Mouse (Mus musculus): ENCODE results near the gene Cyp51. TPM values are rescaled to one million over a fixed set of nuclear protein-coding genes. Genes with fewer than 3 reads are reported as not detected.

The Cyp51 gene
- polyA plus RNA-seq, 1 experiment from 2014 or later: 30.6 TPM

- H3K27me3 ChIP-seq (ENCODE audit: control insufficient read depth, insufficient read depth, low read length): no peaks in the 10 kb centered on the region
- no peaks in the 10 kb centered on the region for H3K9me3 ChIP-seq (ENCODE audit: control insufficient read depth, low read length)
- H3K27ac ChIP-seq (replicated peaks in 1 of 2; ENCODE audit: control insufficient read depth in 1 of 2, insufficient read depth in 1 of 2, low read depth in 2 of 2, low read length in 2 of 2): no peak overlapping the region
- no peak overlapping the region for H3K9ac ChIP-seq (ENCODE audit: low read length)
- no peak overlapping the region for H3K4me3 ChIP-seq (ENCODE audit: control insufficient read depth in 1 of 2, insufficient read depth in 1 of 2, low read depth in 1 of 2, low read length in 2 of 2)
- no peak for ATAC-seq (ENCODE audit: insufficient number of reproducible peaks, insufficient read depth, low FRiP score, low read depth)
- H3K36me3 ChIP-seq (ENCODE audit: control insufficient read depth, insufficient read depth, low read length): peaks cover 52% of the 10 kb centered on the region
- no peak overlapping the region for H3K4me2 ChIP-seq (ENCODE audit: low read length)
- H3K4me1 ChIP-seq (ENCODE audit: control insufficient read depth in 2 of 2, insufficient read depth in 2 of 2, low read length in 2 of 2): no peaks in the 10 kb centered on the region
- WGBS: 92% methylated on average over 5 of the region's 5 CpGs
Measured at GRCm38 (mm10) chr5:4094471-4094870, 10.1 kb downstream of the Cyp51 start.

DNA sequence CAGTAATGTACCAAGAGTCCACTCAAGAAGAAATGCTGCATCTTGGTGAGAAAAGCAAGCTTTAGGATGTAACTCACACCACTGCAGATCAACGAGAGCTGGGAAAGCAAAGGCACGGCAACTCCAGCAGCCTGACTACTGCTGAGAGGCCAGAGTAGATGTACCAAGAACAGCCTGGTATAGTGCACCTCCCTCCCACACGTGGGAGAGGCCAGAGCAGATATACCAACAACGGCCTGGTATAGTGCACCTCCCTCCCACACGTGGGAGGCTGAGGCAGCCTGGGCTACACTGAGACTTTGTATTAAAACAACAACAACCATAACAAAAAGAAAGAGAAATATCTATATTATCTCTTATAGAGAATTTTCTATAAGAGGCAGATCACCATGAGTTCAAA is 16.4 kb downstream of the Cyp51 start:
- Histone ChIP-seq H3K27me3 (ENCODE audit: control insufficient read depth, insufficient read depth, low read length) (no peaks in the 10 kb centered on the region), H3K4me2 (ENCODE audit: low read length) (no peak overlapping the region), H3K9me3 (ENCODE audit: control insufficient read depth, low read length) (no peaks in the 10 kb centered on the region), H3K4me3 (ENCODE audit: control insufficient read depth in 1 of 2, insufficient read depth in 1 of 2, low read depth in 1 of 2, low read length in 2 of 2) (no peak overlapping the region), H3K36me3 (ENCODE audit: control insufficient read depth, insufficient read depth, low read length) (peaks cover 88% of the 10 kb centered on the region), H3K4me1 (ENCODE audit: control insufficient read depth in 2 of 2, insufficient read depth in 2 of 2, low read length in 2 of 2) (no peaks in the 10 kb centered on the region), H3K9ac (ENCODE audit: low read length) (no peak overlapping the region), H3K27ac (replicated peaks in 1 of 2; ENCODE audit: control insufficient read depth in 1 of 2, insufficient read depth in 1 of 2, low read depth in 2 of 2, low read length in 2 of 2) (no peak overlapping the region)
- no peak for ATAC-seq (ENCODE audit: insufficient number of reproducible peaks, insufficient read depth, low FRiP score, low read depth)
- 86% methylated on average over 5 of the region's 5 CpGs for WGBS

DNA sequence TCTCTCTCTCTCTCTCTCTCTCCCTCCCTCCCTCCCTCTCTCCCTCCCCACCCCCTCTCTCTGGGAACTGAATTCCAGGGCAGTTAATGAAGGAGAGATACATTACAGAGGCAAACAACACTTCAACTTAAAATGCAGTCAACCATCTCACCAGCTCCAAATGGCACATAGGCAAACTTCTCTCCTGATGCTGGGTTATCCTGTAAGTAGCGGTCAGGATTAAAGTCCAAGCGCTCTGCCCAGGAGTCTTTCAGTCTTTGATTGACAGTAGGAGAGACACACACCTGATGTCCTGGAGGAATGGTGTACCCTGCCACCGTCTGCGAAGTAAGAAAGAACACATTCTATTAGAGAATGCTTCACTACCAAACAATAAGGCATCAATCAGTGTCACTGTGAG is 18.2 kb downstream of the Cyp51 start:
- ATAC-seq (ENCODE audit: insufficient number of reproducible peaks, insufficient read depth, low FRiP score, low read depth): no peak
- Histone ChIP-seq H3K4me2 (ENCODE audit: low read length) (no peak overlapping the region), H3K27ac (replicated peaks in 1 of 2; ENCODE audit: control insufficient read depth in 1 of 2, insufficient read depth in 1 of 2, low read depth in 2 of 2, low read length in 2 of 2) (no peak overlapping the region), H3K4me1 (ENCODE audit: control insufficient read depth in 2 of 2, insufficient read depth in 2 of 2, low read length in 2 of 2) (no peaks in the 10 kb centered on the region), H3K9ac (ENCODE audit: low read length) (no peak overlapping the region), H3K9me3 (ENCODE audit: control insufficient read depth, low read length) (no peaks in the 10 kb centered on the region), H3K4me3 (ENCODE audit: control insufficient read depth in 1 of 2, insufficient read depth in 1 of 2, low read depth in 1 of 2, low read length in 2 of 2) (no peak overlapping the region), H3K36me3 (ENCODE audit: control insufficient read depth, insufficient read depth, low read length) (peaks cover 94% of the 10 kb centered on the region), H3K27me3 (ENCODE audit: control insufficient read depth, insufficient read depth, low read length) (no peaks in the 10 kb centered on the region)
- 91% methylated on average over 4 of the region's 4 CpGs for whole genome bisulfite sequencing

- Histone ChIP-seq H3K9ac (ENCODE audit: low read length) (no peak overlapping the region), H3K4me2 (ENCODE audit: low read length) (no peak overlapping the region), H3K9me3 (ENCODE audit: control insufficient read depth, low read length) (no peaks in the 10 kb centered on the region), H3K36me3 (ENCODE audit: control insufficient read depth, insufficient read depth, low read length) (peaks cover 96% of the 10 kb centered on the region), H3K27ac (replicated peaks in 1 of 2; ENCODE audit: control insufficient read depth in 1 of 2, insufficient read depth in 1 of 2, low read depth in 2 of 2, low read length in 2 of 2) (no peak overlapping the region), H3K4me3 (ENCODE audit: control insufficient read depth in 1 of 2, insufficient read depth in 1 of 2, low read depth in 1 of 2, low read length in 2 of 2) (no peak overlapping the region), H3K27me3 (ENCODE audit: control insufficient read depth, insufficient read depth, low read length) (no peaks in the 10 kb centered on the region), H3K4me1 (ENCODE audit: control insufficient read depth in 2 of 2, insufficient read depth in 2 of 2, low read length in 2 of 2) (no peaks in the 10 kb centered on the region)
- 92% methylated on average over 7 of the region's 7 CpGs for WGBS
- no peak for ATAC-seq (ENCODE audit: insufficient number of reproducible peaks, insufficient read depth, low FRiP score, low read depth)
Measured at GRCm38 (mm10) chr5:4084948-4085347, 19.6 kb downstream of the Cyp51 start.

DNA sequence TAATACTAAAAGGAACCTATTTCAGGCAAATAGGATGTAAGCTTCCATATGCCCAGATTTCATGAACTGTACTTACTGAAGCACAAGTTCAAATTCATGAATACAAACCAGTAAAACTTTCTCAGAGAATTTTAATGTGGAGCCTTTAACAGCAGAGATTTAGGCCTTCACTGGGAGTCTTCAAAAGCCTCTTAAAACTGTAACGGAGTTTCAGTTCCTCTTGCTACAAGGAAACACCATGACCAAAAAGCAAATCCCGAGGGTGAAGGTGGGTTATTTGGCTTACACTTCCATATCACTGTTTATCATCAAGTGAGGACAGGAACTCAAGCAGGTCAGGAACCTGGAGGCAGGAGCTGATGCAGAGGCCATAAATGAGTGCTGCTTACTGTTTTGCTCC is 23.0 kb downstream of the Cyp51 start:
- WGBS: 74% methylated on average over 2 of the region's 2 CpGs

DNA sequence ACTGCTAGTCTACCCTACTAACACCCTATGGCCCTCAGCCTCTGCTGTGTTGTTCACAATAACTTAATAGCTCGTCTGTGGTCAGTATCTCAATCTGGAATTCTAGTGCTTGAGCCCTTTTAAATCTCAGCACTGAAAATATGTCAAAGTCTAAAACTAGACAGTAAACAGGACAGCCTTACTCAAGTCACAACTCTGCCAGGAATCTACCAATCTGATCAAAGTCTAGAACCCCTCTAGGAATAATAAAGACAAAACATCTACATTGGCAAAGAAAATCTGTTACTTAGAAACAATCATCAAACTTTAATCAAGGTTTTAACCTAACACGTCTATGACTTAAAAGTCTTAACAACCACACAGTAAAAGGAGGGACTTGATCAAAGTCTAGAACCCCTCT is 23.7 kb downstream of the Cyp51 start:
- Histone ChIP-seq H3K9me3 (ENCODE audit: control insufficient read depth, low read length) (no peaks in the 10 kb centered on the region), H3K27me3 (ENCODE audit: control insufficient read depth, insufficient read depth, low read length) (no peaks in the 10 kb centered on the region), H3K4me2 (ENCODE audit: low read length) (no peak overlapping the region), H3K9ac (ENCODE audit: low read length) (no peak overlapping the region), H3K4me3 (ENCODE audit: control insufficient read depth in 1 of 2, insufficient read depth in 1 of 2, low read depth in 1 of 2, low read length in 2 of 2) (no peak overlapping the region), H3K4me1 (ENCODE audit: control insufficient read depth in 2 of 2, insufficient read depth in 2 of 2, low read length in 2 of 2) (no peaks in the 10 kb centered on the region), H3K36me3 (ENCODE audit: control insufficient read depth, insufficient read depth, low read length) (peaks cover 94% of the 10 kb centered on the region), H3K27ac (replicated peaks in 1 of 2; ENCODE audit: control insufficient read depth in 1 of 2, insufficient read depth in 1 of 2, low read depth in 2 of 2, low read length in 2 of 2) (no peak overlapping the region)
- no peak for ATAC-seq (ENCODE audit: insufficient number of reproducible peaks, insufficient read depth, low FRiP score, low read depth)
- 75% methylated on average over 2 of the region's 2 CpGs for WGBS

More for the DNA sequence above, 23.0 kb downstream of the Cyp51 start:
- H3K27ac ChIP-seq (replicated peaks in 1 of 2; ENCODE audit: control insufficient read depth in 1 of 2, insufficient read depth in 1 of 2, low read depth in 2 of 2, low read length in 2 of 2): no peak overlapping the region
- no peak overlapping the region for H3K9ac ChIP-seq (ENCODE audit: low read length)
- H3K27me3 ChIP-seq (ENCODE audit: control insufficient read depth, insufficient read depth, low read length): no peaks in the 10 kb centered on the region
- H3K4me2 ChIP-seq (ENCODE audit: low read length): no peak overlapping the region
- H3K4me1 ChIP-seq (ENCODE audit: control insufficient read depth in 2 of 2, insufficient read depth in 2 of 2, low read length in 2 of 2): no peaks in the 10 kb centered on the region
- no peak for ATAC-seq (ENCODE audit: insufficient number of reproducible peaks, insufficient read depth, low FRiP score, low read depth)
- H3K9me3 ChIP-seq (ENCODE audit: control insufficient read depth, low read length): no peaks in the 10 kb centered on the region
- H3K36me3 ChIP-seq (ENCODE audit: control insufficient read depth, insufficient read depth, low read length): peaks cover 96% of the 10 kb centered on the region
- H3K4me3 ChIP-seq (ENCODE audit: control insufficient read depth in 1 of 2, insufficient read depth in 1 of 2, low read depth in 1 of 2, low read length in 2 of 2): no peak overlapping the region

- H3K27me3 ChIP-seq (ENCODE audit: control insufficient read depth, insufficient read depth, low read length): no peaks in the 10 kb centered on the region
- no peak overlapping the region for H3K27ac ChIP-seq (replicated peaks in 1 of 2; ENCODE audit: control insufficient read depth in 1 of 2, insufficient read depth in 1 of 2, low read depth in 2 of 2, low read length in 2 of 2)
- H3K9me3 ChIP-seq (ENCODE audit: control insufficient read depth, low read length): no peaks in the 10 kb centered on the region
- no peak for ATAC-seq (ENCODE audit: insufficient number of reproducible peaks, insufficient read depth, low FRiP score, low read depth)
- H3K4me3 ChIP-seq (ENCODE audit: control insufficient read depth in 1 of 2, insufficient read depth in 1 of 2, low read depth in 1 of 2, low read length in 2 of 2): no peak overlapping the region
- H3K4me1 ChIP-seq (ENCODE audit: control insufficient read depth in 2 of 2, insufficient read depth in 2 of 2, low read length in 2 of 2): no peaks in the 10 kb centered on the region
- H3K36me3 ChIP-seq (ENCODE audit: control insufficient read depth, insufficient read depth, low read length): peaks cover 81% of the 10 kb centered on the region
- H3K9ac ChIP-seq (ENCODE audit: low read length): no peak overlapping the region
- no peak overlapping the region for H3K4me2 ChIP-seq (ENCODE audit: low read length)
- WGBS: 86% methylated on average over 3 of the region's 3 CpGs
Measured at GRCm38 (mm10) chr5:4079086-4079485, 25.5 kb downstream of the Cyp51 start.

- no peaks in the 10 kb centered on the region for H3K4me1 ChIP-seq (ENCODE audit: control insufficient read depth in 2 of 2, insufficient read depth in 2 of 2, low read length in 2 of 2)
- no peaks in the 10 kb centered on the region for H3K27me3 ChIP-seq (ENCODE audit: control insufficient read depth, insufficient read depth, low read length)
- H3K9ac ChIP-seq (ENCODE audit: low read length): no peak overlapping the region
- H3K4me2 ChIP-seq (ENCODE audit: low read length): no peak overlapping the region
- ATAC-seq (ENCODE audit: insufficient number of reproducible peaks, insufficient read depth, low FRiP score, low read depth): no peak
- WGBS: 45% methylated on average over 3 of the region's 3 CpGs
- peak overlapping the region in 1 of 2 experiments; percentile 50; a peak in 2 of 4 replicates for H3K27ac ChIP-seq (replicated peaks in 1 of 2; ENCODE audit: control insufficient read depth in 1 of 2, insufficient read depth in 1 of 2, low read depth in 2 of 2, low read length in 2 of 2)
- no peak overlapping the region for H3K4me3 ChIP-seq (ENCODE audit: control insufficient read depth in 1 of 2, insufficient read depth in 1 of 2, low read depth in 1 of 2, low read length in 2 of 2)
- no peaks in the 10 kb centered on the region for H3K9me3 ChIP-seq (ENCODE audit: control insufficient read depth, low read length)
- H3K36me3 ChIP-seq (ENCODE audit: control insufficient read depth, insufficient read depth, low read length): peaks cover 95% of the 10 kb centered on the region
Measured at GRCm38 (mm10) chr5:4067203-4067602, 37.3 kb downstream of the Cyp51 start.
